Mouse (Mus musculus): ENCODE results near the gene Pwwp2a. TPM values are rescaled to one million over a fixed set of nuclear protein-coding genes. Genes with fewer than 3 reads are reported as not detected.

Pwwp2a gene
- polyA plus RNA-seq, 1 experiment from 2014 or later = 28.9 TPM

DNA sequence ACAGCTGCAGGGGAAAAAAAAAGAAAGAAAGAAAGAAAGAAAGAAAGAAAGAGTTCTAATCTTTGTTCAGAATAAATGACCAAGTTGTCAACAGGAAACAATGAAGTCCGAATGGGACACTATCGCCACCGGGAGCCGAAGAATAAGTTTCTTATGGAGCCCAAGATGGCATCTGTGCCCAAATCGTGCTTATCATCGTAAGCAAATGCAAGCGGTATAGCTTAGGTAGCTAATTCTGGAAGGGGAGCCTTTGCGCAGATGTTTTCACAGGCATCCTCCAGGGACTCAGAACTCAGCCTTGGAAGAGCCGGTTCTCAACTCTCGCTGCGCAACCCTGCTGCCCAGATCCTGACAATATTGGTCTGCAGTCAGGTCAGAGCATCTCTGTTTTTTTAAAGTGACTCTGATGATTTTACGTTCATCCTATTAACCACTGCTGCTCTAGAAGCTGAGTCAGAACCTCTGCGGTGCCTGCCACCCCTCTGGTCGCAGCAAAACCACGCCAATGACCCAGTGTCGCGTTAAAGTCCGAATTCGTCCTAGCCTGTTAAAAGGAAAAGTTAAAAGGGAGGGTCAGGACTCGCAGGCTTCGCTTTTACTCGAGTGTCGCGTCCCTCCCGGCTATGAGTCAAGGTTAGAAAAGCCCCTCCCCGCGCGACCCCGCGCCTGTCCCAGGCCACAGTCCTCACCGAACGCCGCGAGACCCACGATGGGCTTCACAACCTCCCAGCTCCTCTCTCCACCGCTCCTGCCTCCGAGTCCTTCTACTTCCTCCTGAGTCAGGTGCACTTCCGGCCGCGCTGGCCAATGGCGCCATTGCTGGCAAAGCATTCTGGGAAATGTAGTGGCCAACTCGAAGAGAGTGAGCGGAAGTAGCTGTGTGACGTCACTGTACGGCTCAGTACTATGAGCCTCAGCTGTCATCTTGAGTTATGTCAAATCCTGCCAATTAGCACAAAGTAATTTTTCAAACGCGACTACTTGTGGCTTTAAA, 65.7 kb downstream of the Pwwp2a start, which contains the start of gene Ttc1:
TSS of gene Ttc1 (minus strand) at position 776 of the 994 bp plus-strand sequence.
- H3K9me3 ChIP-seq (replicated peaks) = no peaks in the 10 kb centered on the region
- peaks cover 9% of the 10 kb centered on the region for H3K4me1 ChIP-seq
- peak within 1 kb of the TSS; percentile 84 for H3K4me3 ChIP-seq
- H3K36me3 ChIP-seq = peaks cover 26% of the 10 kb centered on the region
- H3K27ac ChIP-seq (replicated peaks) = peak within 1 kb of the TSS; percentile 80
- WGBS = 4% methylated on average over 47 of the region's 47 CpGs
- no peaks in the 10 kb centered on the region for H3K27me3 ChIP-seq (ENCODE audit: low read depth, poor library complexity, severe bottlenecking)
- peak; percentile 95 for DNase-seq (ENCODE audit: low spot score)

GRCm38 (mm10) chr11:43751542-43751941, 69.7 kb downstream of the Pwwp2a start:
- Histone ChIP-seq H3K36me3 (no peaks in the 10 kb centered on the region), H3K9me3 (replicated peaks) (no peaks in the 10 kb centered on the region), H3K4me1 (peaks cover 9% of the 10 kb centered on the region), H3K27me3 (ENCODE audit: low read depth, poor library complexity, severe bottlenecking) (no peaks in the 10 kb centered on the region), H3K27ac (replicated peaks) (no peak overlapping the region), H3K4me3 (no peak overlapping the region)
- WGBS = 68% methylated on average over 2 of the region's 2 CpGs
- no peak for DNase-seq (ENCODE audit: low spot score)

DNA sequence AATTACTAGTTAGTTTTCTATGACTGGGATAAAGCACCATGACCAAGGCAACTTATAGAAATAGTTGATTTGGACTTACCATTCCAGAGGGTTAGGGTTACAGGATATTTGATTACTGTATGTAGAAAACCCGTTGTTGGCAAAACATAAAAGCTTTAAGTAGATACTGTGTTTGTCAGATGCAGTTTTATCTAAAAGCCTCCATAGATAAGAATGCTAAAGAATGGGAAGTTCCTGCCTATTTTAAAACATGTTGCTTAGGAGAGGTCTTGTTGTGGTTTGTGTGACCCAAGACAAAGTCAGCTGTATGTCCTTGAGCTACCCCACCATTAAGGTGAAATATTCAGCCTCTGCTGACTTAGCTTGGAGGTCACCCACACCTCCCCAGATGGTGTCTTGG, 72.8 kb downstream of the Pwwp2a start:
- 89% methylated on average over 1 of the region's 1 CpGs for WGBS
- H3K4me1 ChIP-seq = no peaks in the 10 kb centered on the region
- H3K27ac ChIP-seq (replicated peaks) = no peak overlapping the region
- H3K27me3 ChIP-seq (ENCODE audit: low read depth, poor library complexity, severe bottlenecking) = no peaks in the 10 kb centered on the region
- H3K4me3 ChIP-seq = no peak overlapping the region
- H3K9me3 ChIP-seq (replicated peaks) = no peaks in the 10 kb centered on the region
- DNase-seq (ENCODE audit: low spot score) = no peak
- H3K36me3 ChIP-seq = no peaks in the 10 kb centered on the region

DNA sequence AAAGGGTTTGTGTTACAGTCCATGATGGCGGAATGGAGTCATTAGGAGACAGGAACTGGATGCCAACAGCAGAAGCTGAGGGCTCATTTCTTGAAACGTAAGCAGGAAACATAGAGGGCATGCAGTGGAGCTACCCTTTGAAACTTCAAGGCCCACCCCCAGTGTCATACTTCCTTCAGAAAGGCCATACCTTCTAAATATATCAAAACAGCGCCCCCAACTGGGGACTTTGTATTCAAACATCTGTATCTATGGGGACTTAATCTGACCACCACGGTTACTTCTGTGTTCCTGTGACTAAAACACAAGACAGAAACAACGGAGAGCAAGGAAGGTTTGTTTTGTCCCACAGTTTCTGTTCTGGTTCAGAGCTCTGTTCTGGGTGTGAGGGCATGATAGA, 73.6 kb downstream of the Pwwp2a start:
- no peak overlapping the region for H3K4me3 ChIP-seq
- WGBS = 73% methylated on average over 5 of the region's 5 CpGs
- H3K4me1 ChIP-seq = no peaks in the 10 kb centered on the region
- H3K9me3 ChIP-seq (replicated peaks) = no peaks in the 10 kb centered on the region
- no peak for DNase-seq (ENCODE audit: low spot score)
- no peaks in the 10 kb centered on the region for H3K36me3 ChIP-seq
- H3K27ac ChIP-seq (replicated peaks) = no peak overlapping the region
- no peaks in the 10 kb centered on the region for H3K27me3 ChIP-seq (ENCODE audit: low read depth, poor library complexity, severe bottlenecking)

DNA sequence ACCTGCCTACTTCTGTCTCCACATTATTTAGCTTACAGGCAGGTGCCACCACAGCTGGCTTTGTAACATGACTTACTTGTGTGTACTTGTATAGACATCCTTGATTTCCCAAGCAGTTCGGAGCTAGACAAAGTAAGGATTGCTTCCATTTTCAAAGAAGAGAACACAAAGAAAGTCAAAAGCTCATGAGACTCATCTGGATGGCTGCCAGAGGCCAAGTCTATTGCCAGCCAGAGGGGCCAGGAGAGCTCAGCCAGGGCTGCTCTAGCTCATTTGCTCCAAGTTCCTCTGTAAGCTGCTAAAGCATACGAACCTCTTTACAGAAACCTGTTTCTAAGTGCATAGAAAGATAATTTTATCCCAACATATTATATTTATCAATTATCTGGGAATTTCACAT, 76.6 kb downstream of the Pwwp2a start:
- no peaks in the 10 kb centered on the region for H3K9me3 ChIP-seq (replicated peaks)

DNA sequence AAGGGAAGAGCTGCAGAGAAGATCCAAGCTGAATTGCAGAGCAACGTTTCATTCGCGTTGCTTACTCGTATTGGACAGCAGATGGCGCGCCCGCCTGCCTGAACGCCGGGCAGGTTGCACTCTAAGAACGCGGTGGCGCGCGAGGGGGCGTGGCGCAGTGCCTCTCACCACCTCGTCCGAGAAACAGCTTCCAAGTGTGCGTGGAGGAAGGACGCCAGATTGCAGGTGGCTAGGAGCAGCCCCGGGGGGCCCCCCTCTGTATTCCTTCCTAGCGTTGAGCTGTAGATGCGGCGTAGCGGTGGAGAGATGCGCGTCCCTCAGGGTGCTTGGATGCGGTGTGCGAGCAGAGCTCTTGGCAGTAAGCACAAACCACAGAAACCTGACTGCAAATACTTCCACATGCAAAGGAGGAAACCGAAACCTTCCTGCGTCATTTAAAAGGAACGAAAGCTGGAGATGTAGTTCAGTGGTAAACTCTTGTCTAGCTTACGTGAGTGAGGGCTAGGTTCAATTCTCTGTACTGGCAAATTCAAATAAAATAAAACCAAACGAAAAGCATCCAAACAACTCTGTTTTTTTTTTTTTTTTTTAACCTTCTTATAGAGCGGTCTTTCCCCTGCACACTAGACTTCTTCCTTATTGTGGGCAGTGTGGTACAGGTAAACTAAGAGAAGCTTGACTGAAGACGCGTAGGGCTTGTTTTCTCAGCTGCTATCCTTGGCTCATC, 85.3 kb downstream of the Pwwp2a start:
- peak; percentile 82 for DNase-seq (ENCODE audit: low spot score)
- Histone ChIP-seq H3K27ac (replicated peaks) (no peak overlapping the region), H3K9me3 (replicated peaks) (no peaks in the 10 kb centered on the region), H3K27me3 (ENCODE audit: low read depth, poor library complexity, severe bottlenecking) (peaks cover 23% of the 10 kb centered on the region), H3K36me3 (no peaks in the 10 kb centered on the region), H3K4me1 (0 out of 2 replicates have a peak, but pooled peaks cover 3% of the 10 kb centered on the region), H3K4me3 (peak overlapping the region; percentile 60)
- 8% methylated on average over 37 of the region's 37 CpGs for WGBS

More for the DNA sequence above, 76.6 kb downstream of the Pwwp2a start:
- H3K27me3 ChIP-seq (ENCODE audit: low read depth, poor library complexity, severe bottlenecking) = no peaks in the 10 kb centered on the region
- no peaks in the 10 kb centered on the region for H3K4me1 ChIP-seq
- no peak for DNase-seq (ENCODE audit: low spot score)
- 75% methylated on average over 2 of the region's 2 CpGs for WGBS
- no peak overlapping the region for H3K4me3 ChIP-seq
- H3K27ac ChIP-seq (replicated peaks) = no peak overlapping the region
- H3K36me3 ChIP-seq = no peaks in the 10 kb centered on the region

GRCm38 (mm10) chr11:43767749-43768148, 86.0 kb downstream of the Pwwp2a start:
- no peak overlapping the region for H3K27ac ChIP-seq (replicated peaks)
- H3K27me3 ChIP-seq (ENCODE audit: low read depth, poor library complexity, severe bottlenecking) = peaks cover 23% of the 10 kb centered on the region
- no peak for DNase-seq (ENCODE audit: low spot score)
- 0 out of 2 replicates have a peak, but pooled peaks cover 3% of the 10 kb centered on the region for H3K4me1 ChIP-seq
- no peaks in the 10 kb centered on the region for H3K9me3 ChIP-seq (replicated peaks)
- WGBS = 73% methylated on average over 11 of the region's 11 CpGs
- no peak overlapping the region for H3K4me3 ChIP-seq
- no peaks in the 10 kb centered on the region for H3K36me3 ChIP-seq

DNA sequence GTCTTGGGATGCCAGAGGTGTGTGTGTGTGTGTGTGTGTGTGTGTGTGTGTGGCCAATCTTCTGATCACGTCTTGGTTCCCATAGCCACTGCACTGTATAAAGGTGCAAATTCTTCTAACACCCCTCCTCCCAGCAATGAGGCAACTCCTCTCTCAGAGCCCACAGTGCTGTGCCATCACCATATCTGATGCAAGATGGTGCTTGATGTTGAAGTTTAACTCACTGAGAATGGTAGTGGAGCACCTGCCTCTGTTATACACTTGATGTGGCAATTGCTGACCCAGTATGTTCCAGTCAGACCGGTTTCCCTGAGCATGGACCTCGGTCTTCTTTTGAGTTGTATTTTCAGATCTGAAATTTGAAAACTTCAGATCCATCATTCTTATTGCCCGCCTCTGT, 88.3 kb downstream of the Pwwp2a start:
- Histone ChIP-seq H3K4me1 (0 out of 2 replicates have a peak, but pooled peaks cover 3% of the 10 kb centered on the region), H3K4me3 (no peak overlapping the region), H3K36me3 (no peaks in the 10 kb centered on the region), H3K9me3 (replicated peaks) (no peaks in the 10 kb centered on the region), H3K27me3 (ENCODE audit: low read depth, poor library complexity, severe bottlenecking) (peaks cover 36% of the 10 kb centered on the region), H3K27ac (replicated peaks) (no peak overlapping the region)
- DNase-seq (ENCODE audit: low spot score) = no peak
- 91% methylated on average over 4 of the region's 4 CpGs for WGBS

Other genes with a start within 250 kb of the Pwwp2a start
- 59.2 and 59.5 TPM in 2 replicates for gene Slu7, start 248.3 kb upstream of the Pwwp2a start, polyA plus RNA-seq (2016; fragmentation: Nextera tagmentation; extraction: Ambion mirVana)
- 1.4 and 2.2 TPM in 2 replicates for gene C1qtnf2, start 207.7 kb upstream of the Pwwp2a start, polyA plus RNA-seq (2016; fragmentation: Nextera tagmentation; extraction: Ambion mirVana)
- 40.3 and 41.3 TPM in 2 replicates for gene Ccnjl, start 153.2 kb upstream of the Pwwp2a start, polyA plus RNA-seq (2016; fragmentation: Nextera tagmentation; extraction: Ambion mirVana)
- gene 4933415A04Rik, start 95.0 kb upstream of the Pwwp2a start, polyA plus RNA-seq (2016; fragmentation: Nextera tagmentation; extraction: Ambion mirVana) = 12.1 and 14.2 TPM in 2 replicates
- gene Fabp6, start 80.5 kb upstream of the Pwwp2a start, polyA plus RNA-seq (2016; fragmentation: Nextera tagmentation; extraction: Ambion mirVana) = not detected in 2 replicates
- 83.0 and 85.7 TPM in 2 replicates for gene Ttc1, start 66.0 kb downstream of the Pwwp2a start, polyA plus RNA-seq (2016; fragmentation: Nextera tagmentation; extraction: Ambion mirVana)
- 0.41 and 0.62 TPM in 2 replicates for gene Adra1b, start 219.2 kb downstream of the Pwwp2a start, polyA plus RNA-seq (2016; fragmentation: Nextera tagmentation; extraction: Ambion mirVana)